In the genomic region with DNA sequence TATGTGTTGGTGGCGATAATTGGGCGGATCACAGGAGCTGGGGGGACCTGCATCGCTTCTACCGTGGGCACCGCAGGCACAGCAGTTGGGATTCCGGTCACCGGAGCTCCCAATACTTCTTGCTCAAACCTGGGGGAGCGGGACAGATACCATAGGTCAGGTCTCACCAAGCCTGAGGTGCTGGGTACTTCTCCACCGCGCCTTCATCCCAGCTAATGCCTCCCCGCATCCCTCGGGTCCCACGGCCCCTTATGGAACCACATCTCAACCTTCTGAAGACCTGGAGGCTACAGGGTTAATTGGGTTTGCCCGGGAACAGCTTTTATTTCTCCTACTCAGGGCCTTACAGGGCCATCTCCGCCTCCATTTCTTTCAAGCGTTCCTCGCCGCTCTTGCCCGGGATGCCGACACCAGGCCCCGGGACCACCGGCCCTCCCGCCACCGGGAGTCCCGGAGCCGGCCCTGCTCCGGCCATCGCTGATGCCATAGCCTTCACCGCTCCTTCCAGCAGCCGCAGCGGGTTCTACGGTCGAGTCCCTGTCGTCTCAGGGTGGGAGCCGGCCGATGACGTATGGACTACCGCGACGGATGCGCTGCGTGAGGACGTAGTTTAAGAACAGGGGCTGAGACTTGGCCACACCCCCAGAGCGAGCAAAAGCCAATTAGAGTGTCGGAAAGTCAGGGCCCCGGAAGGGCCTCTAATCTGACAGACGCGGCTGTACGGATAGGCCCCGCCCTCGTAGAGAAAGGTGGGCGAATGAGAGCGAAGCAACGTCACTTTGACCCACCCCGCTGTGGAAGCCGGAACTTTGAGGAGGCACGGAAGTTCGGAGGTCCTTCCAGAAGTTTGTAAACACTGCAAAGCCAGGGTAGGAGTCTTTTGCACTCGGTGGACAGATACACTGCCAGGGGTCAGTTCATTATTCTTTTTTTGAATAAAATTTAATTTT, we compare ENCODE assay signal across 7 mouse cellular contexts. TPM values are rescaled to one million over a fixed set of nuclear protein-coding genes. Genes with fewer than 3 reads are reported as not detected.
DNase-seq lines count a peak whose midpoint lies in the region; ATAC-seq lines count a peak whose summit lies in the region.

A gene (minus strand): TSS at position 727 of the 950 bp plus-strand sequence.

- peak; percentile 100 for ATAC-seq in intestine, embryonic 16.5 days
- peak; percentile 100 for ATAC-seq in midbrain, embryonic 11.5 days (ENCODE audit: low FRiP score)

- H3K27ac ChIP-seq in intestine, embryonic 16.5 days (ENCODE audit: low read length) = peak within 1 kb of the TSS; percentile 50; the same call in 1 of the 2 replicates
- no peak within 1 kb of the TSS for H3K27ac ChIP-seq in midbrain, embryonic 11.5 days (ENCODE audit: low read depth, low read length)

- DNase-seq in adrenal gland, adult 8-10 months = peak; percentile 99
- peak; percentile 95 for DNase-seq in embryo, embryonic 9.5 days (ENCODE audit: extremely low spot score)
- peak; percentile 90 to 98 for DNase-seq in gastrocnemius, postnatal 4 days (ENCODE audit: low spot score in 2 of 2)
- peak; percentile 97 to 99 for DNase-seq in left cerebral cortex, postnatal 36 days (ENCODE audit: low spot score in 2 of 2)
- peak; percentile 99 for DNase-seq in midbrain, embryonic 11.5 days (ENCODE audit: low spot score, missing footprints)
- DNase-seq in skeletal muscle tissue, adult 2 months (ENCODE audit: low read depth, low spot score) = peak; percentile 97

- no peaks in the 10 kb centered on the region for H3K27me3 ChIP-seq in intestine, embryonic 16.5 days (replicated peaks; ENCODE audit: control insufficient read depth, insufficient read depth, low read length)
- H3K27me3 ChIP-seq in midbrain, embryonic 11.5 days (ENCODE audit: control insufficient read depth, insufficient read depth, low read length) = no peaks in the 10 kb centered on the region

- intact Hi-C loops in left cerebral cortex, postnatal 36 days (cut with DNase I) = loop anchor here (5.0 kb wide), 1 partner anchor 77 kb away; a partner anchor contains a TSS

- 1% methylated on average over 59 of the region's 59 CpGs for WGBS in intestine, embryonic 16.5 days
- WGBS in midbrain, embryonic 11.5 days = 2% methylated on average over 59 of the region's 59 CpGs

- peak within 1 kb of the TSS; percentile 90 for H3K4me3 ChIP-seq in intestine, embryonic 16.5 days (ENCODE audit: low read length)
- peak within 1 kb of the TSS; percentile 89 for H3K4me3 ChIP-seq in midbrain, embryonic 11.5 days (ENCODE audit: low read depth, low read length)

- 0 out of 2 replicates have a peak, but pooled peaks cover 2% of the 10 kb centered on the region for H3K4me1 ChIP-seq in intestine, embryonic 16.5 days (ENCODE audit: control insufficient read depth, insufficient read depth, low read length)
- H3K4me1 ChIP-seq in midbrain, embryonic 11.5 days (ENCODE audit: control insufficient read depth, insufficient read depth, low read length) = peaks cover 6% of the 10 kb centered on the region

- H3K4me2 ChIP-seq in intestine, embryonic 16.5 days (ENCODE audit: low read depth, low read length) = peak within 1 kb of the TSS; percentile 79
- H3K4me2 ChIP-seq in midbrain, embryonic 11.5 days = peak within 1 kb of the TSS; percentile 95

- H3K9ac ChIP-seq in intestine, embryonic 16.5 days (ENCODE audit: low read depth, low read length) = peak within 1 kb of the TSS; percentile 91
- H3K9ac ChIP-seq in midbrain, embryonic 11.5 days (ENCODE audit: low read length) = peak within 1 kb of the TSS; percentile 93

- H3K36me3 ChIP-seq in intestine, embryonic 16.5 days (ENCODE audit: control insufficient read depth, insufficient read depth, low read length) = peaks cover 24% of the 10 kb centered on the region
- peaks cover 14% of the 10 kb centered on the region for H3K36me3 ChIP-seq in midbrain, embryonic 11.5 days (ENCODE audit: control insufficient read depth, insufficient read depth, low read length)

- H3K9me3 ChIP-seq in intestine, embryonic 16.5 days (ENCODE audit: control insufficient read depth, low read length) = no peaks in the 10 kb centered on the region
- H3K9me3 ChIP-seq in midbrain, embryonic 11.5 days (ENCODE audit: control insufficient read depth, low read length) = no peaks in the 10 kb centered on the region

RNA-seq across cellular contexts. Expression of the gene that starts here (rescaled TPM):
- total RNA-seq in adrenal gland, adult 8-10 months (2022) = 10 to 100 TPM; 76.5 to 93.6 (median 85.1) TPM
- 10 to 100 TPM; 54.6 to 56.2 TPM for total RNA-seq in gastrocnemius, postnatal 4 days (2021)
- 93.8 and 95.7 TPM in 2 replicates for polyA plus RNA-seq in intestine, embryonic 16.5 days (2015; fragmentation: Nextera tagmentation; extraction: Ambion mirVana)
- total RNA-seq in left cerebral cortex, postnatal 36 days (2021) = 10 to 100 TPM; 67.4 to 74.4 TPM
- polyA plus RNA-seq in midbrain, embryonic 11.5 days (2014; fragmentation: Nextera tagmentation; extraction: Ambion mirVana) = 112 and 138 TPM in 2 replicates
